Mouse (Mus musculus): ENCODE data around the gene Vdr. TPM values are rescaled to one million over a fixed set of nuclear protein-coding genes. Genes with fewer than 3 reads are reported as not detected.
A peak's percentile ranks its signal among the peaks of the same experiment; 100 is the strongest.

Gene Vdr
- polyA plus RNA-seq, 1 experiment from 2014 or later, result 0.15 TPM

DNA sequence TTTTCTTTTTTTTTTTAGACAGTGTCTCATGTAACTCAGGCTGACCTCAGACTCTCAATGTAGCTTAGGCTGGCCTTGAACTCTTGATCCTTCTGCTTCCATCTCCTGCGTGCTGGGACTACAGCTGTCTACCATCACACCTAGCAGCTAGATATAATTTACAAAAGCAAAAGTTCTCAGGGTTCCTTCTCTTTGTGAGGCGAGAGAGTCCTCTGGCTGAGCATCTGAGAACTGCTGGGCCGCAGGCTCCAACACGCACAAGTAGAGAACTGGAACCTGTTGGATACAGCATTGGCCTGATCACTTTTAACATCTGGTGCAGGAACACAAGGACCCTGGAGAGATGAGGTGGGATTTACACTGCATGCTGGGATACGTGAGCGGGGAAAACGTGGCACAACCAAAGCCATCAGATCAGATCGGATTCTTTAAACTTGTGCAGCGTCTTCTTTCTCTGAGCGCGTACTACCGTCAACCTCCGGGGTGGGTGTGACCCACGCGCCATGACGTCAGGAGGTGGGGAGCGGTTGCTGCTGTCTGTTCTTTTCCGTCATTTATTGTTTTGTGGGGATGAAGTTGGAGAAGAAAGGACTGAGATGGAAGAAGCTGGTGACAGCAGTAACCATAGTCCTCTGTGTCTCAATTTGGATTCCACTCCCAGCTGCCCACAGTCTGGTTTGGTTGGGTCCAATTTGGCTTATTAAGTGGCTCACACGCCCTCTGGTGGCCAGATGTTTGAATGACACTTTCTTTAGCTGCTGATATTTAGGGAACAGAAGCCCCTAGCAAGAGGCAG, 61.1 kb downstream of the Vdr start:
- Histone ChIP-seq H3K4me3 (peak overlapping the region; percentile 49), H3K9me3 (replicated peaks) (no peaks in the 10 kb centered on the region), H3K4me1 (peaks cover 9% of the 10 kb centered on the region), H3K36me3 (no peaks in the 10 kb centered on the region), H3K27me3 (ENCODE audit: low read depth, poor library complexity, severe bottlenecking) (no peaks in the 10 kb centered on the region), H3K27ac (0 out of 2 replicates have a peak overlapping the region, but pooled peaks have one; percentile 56)
- peak; percentile 86 for DNase-seq (ENCODE audit: low spot score)
- 7% methylated on average over 19 of the region's 19 CpGs for WGBS

DNA sequence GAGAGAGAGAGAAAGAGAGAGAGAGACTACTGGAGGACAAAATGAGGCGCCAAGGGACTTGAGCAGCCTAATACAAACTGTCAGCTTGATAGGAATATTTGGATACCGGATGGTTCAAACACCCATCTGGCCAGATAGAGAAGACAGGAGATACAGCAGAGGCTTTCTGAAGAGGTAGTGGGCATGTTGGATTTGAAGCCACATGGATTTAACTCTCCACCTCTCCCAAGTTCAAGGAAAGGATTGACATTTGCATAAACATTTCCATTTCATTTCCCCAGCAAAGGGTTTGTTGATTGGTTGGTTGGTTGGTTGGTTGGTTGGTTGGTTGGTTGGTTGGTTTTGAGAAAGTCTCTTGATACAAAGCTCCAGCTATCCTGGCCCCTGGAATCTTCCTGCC, 62.6 kb downstream of the Vdr start:
- H3K27ac ChIP-seq, result no peak overlapping the region
- H3K9me3 ChIP-seq (replicated peaks), result no peaks in the 10 kb centered on the region
- H3K27me3 ChIP-seq (ENCODE audit: low read depth, poor library complexity, severe bottlenecking), result no peaks in the 10 kb centered on the region
- H3K4me1 ChIP-seq, result peaks cover 19% of the 10 kb centered on the region
- no peak for DNase-seq (ENCODE audit: low spot score)
- no peak overlapping the region for H3K4me3 ChIP-seq
- H3K36me3 ChIP-seq, result no peaks in the 10 kb centered on the region
- 97% methylated on average over 2 of the region's 2 CpGs for WGBS

DNA sequence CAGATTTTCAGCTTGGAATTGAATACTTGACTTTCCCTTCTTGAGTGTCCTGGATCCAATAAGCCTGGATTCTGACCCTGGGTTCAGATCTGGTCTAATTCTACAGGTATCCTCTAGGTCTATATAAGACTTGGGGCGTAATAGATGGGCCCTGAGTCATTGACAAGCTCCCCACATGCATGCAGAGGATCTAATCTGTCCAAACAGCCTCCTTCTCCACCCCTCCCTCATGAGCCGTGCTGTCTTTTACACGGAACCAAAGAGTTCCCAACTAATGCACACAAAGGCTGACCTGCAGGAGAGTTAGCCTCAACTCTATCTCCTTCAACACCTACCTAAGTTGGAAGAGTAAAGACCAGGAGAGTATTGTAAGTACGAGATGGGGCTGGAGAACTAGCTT, 63.1 kb downstream of the Vdr start:
- Histone ChIP-seq H3K36me3 (no peaks in the 10 kb centered on the region), H3K4me1 (peaks cover 19% of the 10 kb centered on the region), H3K27ac (no peak overlapping the region), H3K9me3 (replicated peaks) (no peaks in the 10 kb centered on the region), H3K27me3 (ENCODE audit: low read depth, poor library complexity, severe bottlenecking) (no peaks in the 10 kb centered on the region), H3K4me3 (no peak overlapping the region)
- DNase-seq (ENCODE audit: low spot score), result no peak
- 89% methylated on average over 4 of the region's 4 CpGs for WGBS

DNA sequence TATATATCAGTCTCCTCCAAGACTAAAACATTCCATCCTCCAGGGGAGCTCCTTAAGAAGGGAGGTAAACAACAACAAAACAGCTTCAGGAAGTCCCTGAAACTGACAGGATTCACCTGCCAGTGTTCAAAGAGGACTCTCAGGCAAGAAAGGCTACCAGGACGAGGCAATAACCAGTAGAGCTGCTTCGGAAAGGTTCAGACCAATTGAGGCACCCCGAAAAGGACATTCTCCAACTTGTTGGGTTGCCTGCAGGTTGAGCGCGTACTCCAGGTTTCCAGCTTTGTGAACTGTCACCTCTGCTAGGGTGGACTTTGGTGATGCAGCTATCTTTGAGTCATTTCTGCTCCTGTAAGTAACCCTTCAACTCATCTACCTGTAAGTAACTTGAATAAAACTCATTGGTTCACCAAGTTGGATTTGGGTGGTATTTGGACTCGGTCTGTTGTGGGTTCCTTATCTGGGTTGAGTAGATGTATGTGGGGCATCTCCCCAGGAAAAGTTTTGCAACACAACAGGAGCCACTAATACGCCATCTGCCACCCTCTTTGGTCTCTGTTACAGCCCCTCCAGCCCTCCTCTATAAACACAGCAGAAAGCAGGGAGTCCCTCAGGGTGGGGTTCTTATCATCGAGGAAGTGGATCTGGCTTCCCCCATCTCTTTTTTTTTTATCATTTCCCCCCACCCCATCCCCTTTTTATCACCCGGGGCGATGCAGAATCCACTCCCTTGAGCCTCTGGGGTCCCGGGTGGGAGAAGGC, 64.1 kb downstream of the Vdr start:
- no peak overlapping the region for H3K27ac ChIP-seq
- no peaks in the 10 kb centered on the region for H3K27me3 ChIP-seq (ENCODE audit: low read depth, poor library complexity, severe bottlenecking)
- 91% methylated on average over 11 of the region's 11 CpGs for WGBS

DNA sequence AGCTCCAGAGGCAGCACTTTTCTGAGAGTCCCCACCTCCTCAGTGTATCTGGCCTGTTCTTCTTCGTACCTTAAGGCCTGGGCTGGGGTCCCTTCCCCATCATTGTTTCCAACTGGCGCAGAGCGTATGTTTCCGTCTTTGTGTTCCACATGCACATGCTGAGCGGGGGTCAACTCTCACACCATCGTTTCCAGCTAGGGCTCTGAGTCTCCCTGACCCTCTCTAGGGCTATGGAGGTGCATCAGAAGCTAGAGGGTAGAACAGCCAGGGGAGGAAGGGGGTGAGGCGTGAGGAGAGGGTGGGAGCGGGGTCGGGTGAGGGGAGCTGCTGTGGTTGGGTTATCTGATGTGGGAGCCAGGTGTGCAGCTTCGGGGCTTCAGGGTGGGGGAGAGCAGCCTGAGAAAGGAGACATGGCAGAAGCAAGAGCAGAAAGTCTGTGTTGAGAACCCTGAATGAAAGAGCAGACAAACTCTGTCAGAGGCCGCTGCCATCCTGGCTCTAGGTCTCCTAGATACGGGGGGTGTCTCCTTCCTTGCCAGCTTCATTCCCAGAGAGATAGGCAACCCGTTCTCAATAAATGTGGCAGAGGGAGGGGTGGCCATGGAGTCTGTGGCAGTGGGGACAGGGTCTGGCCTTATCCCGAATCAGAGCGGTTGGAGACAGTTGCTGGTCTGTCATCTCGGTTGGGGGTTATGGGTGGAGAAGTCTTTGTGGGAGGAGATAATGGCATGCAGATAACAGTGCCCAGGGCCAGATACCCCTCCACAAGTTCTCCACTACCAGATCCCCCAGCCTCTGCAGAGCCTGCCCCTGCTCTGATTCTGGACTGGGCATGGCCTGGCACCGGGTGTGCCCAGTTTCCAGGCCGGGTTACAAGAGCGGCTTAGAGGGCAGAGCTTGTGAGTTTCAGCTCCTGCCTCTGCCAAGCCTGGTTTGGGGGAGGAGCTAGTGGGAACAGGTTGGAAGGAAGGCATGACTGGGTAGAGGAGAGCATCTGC, 66.1 kb downstream of the Vdr start, which contains the start of gene Hdac7:
Hdac7 (minus strand) TSS at position 466 of the 998 bp plus-strand sequence.
- Histone ChIP-seq H3K4me3 (no peak within 1 kb of the TSS), H3K27me3 (ENCODE audit: low read depth, poor library complexity, severe bottlenecking) (no peaks in the 10 kb centered on the region), H3K36me3 (no peaks in the 10 kb centered on the region), H3K27ac (no peak within 1 kb of the TSS), H3K4me1 (peaks cover 31% of the 10 kb centered on the region), H3K9me3 (replicated peaks) (no peaks in the 10 kb centered on the region)
- 66% methylated on average over 19 of the region's 19 CpGs for WGBS
- no peak for DNase-seq (ENCODE audit: low spot score)

More for the DNA sequence above, 64.1 kb downstream of the Vdr start:
- no peaks in the 10 kb centered on the region for H3K36me3 ChIP-seq
- H3K4me1 ChIP-seq, result peaks cover 19% of the 10 kb centered on the region
- DNase-seq (ENCODE audit: low spot score), result no peak
- H3K9me3 ChIP-seq (replicated peaks), result no peaks in the 10 kb centered on the region
- no peak overlapping the region for H3K4me3 ChIP-seq

GRCm38 (mm10) chr15:97843247-97843651, 67.2 kb downstream of the Vdr start:
- 57% methylated on average over 7 of the region's 7 CpGs for WGBS
- H3K9me3 ChIP-seq (replicated peaks), result no peaks in the 10 kb centered on the region
- no peak overlapping the region for H3K27ac ChIP-seq
- no peaks in the 10 kb centered on the region for H3K27me3 ChIP-seq (ENCODE audit: low read depth, poor library complexity, severe bottlenecking)
- no peak overlapping the region for H3K4me3 ChIP-seq
- no peaks in the 10 kb centered on the region for H3K36me3 ChIP-seq
- no peak for DNase-seq (ENCODE audit: low spot score)
- H3K4me1 ChIP-seq, result peaks cover 40% of the 10 kb centered on the region

DNA sequence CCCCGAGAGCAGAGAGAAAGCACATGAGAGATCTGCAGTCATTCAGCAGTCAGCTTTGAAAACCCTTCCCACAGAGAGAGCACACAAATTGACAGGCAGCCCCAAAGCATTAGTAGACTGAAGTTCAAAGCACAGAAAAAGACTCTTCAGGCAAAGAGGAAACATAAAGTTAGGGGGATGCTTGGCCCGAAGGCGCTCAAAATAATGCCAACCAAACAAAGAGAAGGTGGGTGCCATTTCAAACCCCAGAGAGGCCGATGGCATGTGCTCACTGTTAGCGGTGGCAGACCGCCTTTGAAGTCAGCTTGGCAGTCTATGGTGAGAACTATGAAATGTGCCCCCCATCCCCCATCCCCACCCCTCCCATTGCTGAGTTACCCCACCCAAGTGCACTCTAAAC, 68.4 kb downstream of the Vdr start:
- no peak overlapping the region for H3K4me3 ChIP-seq
- DNase-seq (ENCODE audit: low spot score), result no peak
- no peak overlapping the region for H3K27ac ChIP-seq
- H3K4me1 ChIP-seq, result peaks cover 52% of the 10 kb centered on the region
- no peaks in the 10 kb centered on the region for H3K27me3 ChIP-seq (ENCODE audit: low read depth, poor library complexity, severe bottlenecking)
- WGBS, result 92% methylated on average over 6 of the region's 6 CpGs
- H3K9me3 ChIP-seq (replicated peaks), result no peaks in the 10 kb centered on the region
- no peaks in the 10 kb centered on the region for H3K36me3 ChIP-seq

DNA sequence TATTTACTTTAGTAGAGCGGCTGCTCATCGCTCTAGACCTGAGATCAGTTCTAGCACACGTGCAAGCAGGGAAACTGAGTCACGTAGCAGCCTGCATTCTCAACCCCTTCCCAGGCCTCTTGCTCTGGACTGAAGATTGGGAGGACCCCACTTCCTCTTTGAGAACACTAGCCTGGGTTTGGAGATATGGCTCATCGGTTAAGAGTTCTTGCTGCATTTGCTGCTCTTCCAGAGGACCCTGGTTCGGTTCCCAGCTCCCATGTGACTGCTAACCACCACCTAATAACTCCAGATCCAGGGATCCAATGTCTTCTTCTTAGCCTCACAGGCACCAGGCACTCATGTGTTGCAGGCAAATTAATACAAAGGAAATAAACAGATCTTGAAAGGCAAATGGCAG, 69.0 kb downstream of the Vdr start:
- no peak for DNase-seq (ENCODE audit: low spot score)
- Histone ChIP-seq H3K4me1 (peaks cover 59% of the 10 kb centered on the region), H3K4me3 (no peak overlapping the region), H3K9me3 (replicated peaks) (no peaks in the 10 kb centered on the region), H3K27ac (no peak overlapping the region), H3K27me3 (ENCODE audit: low read depth, poor library complexity, severe bottlenecking) (no peaks in the 10 kb centered on the region), H3K36me3 (no peaks in the 10 kb centered on the region)
- WGBS, result 96% methylated on average over 6 of the region's 6 CpGs

DNA sequence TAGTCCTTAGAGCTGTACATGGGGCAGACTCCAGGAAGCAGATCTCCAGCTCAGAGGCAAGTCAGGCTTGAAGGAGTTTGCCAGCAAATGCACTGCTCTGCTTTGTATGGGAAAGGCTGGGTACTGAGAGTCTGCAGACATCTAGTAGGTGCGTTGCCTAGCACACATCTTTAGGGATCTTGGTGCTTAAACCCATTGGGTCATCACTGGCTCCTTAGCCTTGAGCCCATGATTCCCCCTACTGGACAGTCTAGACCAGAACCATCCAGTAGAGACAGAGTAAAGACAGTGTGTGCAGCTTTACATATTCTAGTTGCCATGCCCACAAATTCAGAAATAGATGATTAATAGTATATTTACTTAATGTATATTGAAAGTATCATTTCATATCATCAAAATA, 69.6 kb downstream of the Vdr start:
- Histone ChIP-seq H3K9me3 (replicated peaks) (no peaks in the 10 kb centered on the region), H3K4me1 (peaks cover 63% of the 10 kb centered on the region), H3K27ac (peak overlapping the region; percentile 75), H3K27me3 (ENCODE audit: low read depth, poor library complexity, severe bottlenecking) (no peaks in the 10 kb centered on the region), H3K4me3 (no peak overlapping the region), H3K36me3 (no peaks in the 10 kb centered on the region)
- WGBS, result 90% methylated on average over 1 of the region's 1 CpGs
- no peak for DNase-seq (ENCODE audit: low spot score)

DNA sequence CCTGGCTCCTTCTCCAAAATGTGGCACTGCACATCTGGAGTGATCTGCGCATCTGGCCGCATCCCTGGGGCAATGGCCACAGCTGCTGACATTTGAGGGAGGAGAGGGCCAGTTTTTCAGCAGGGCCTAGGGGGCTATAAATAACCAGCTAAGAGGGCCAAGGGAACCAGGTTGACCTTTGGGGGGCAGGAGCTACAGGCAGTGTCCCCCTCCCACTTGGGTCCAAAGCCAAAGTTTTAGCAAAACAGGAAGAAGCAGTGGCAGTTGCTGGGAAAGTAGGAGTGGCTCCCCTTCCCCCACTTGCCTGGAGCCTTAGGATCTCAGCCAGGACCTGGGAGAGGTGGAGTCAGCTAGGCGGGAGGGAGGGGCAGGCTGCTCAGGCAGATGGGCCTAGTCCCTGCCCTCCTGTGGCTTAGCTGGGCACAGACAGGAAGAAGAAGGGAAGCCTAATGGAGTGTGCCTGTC, 70.4 kb downstream of the Vdr start:
- Histone ChIP-seq H3K27ac (peak overlapping the region; percentile 75), H3K4me3 (peak overlapping the region; percentile 7; the same call in 1 of the 2 replicates), H3K36me3 (no peaks in the 10 kb centered on the region), H3K27me3 (ENCODE audit: low read depth, poor library complexity, severe bottlenecking) (no peaks in the 10 kb centered on the region), H3K4me1 (peaks cover 63% of the 10 kb centered on the region), H3K9me3 (replicated peaks) (no peaks in the 10 kb centered on the region)
- DNase-seq (ENCODE audit: low spot score), result peak; percentile 56
- WGBS, result 13% methylated on average over 3 of the region's 3 CpGs

DNA sequence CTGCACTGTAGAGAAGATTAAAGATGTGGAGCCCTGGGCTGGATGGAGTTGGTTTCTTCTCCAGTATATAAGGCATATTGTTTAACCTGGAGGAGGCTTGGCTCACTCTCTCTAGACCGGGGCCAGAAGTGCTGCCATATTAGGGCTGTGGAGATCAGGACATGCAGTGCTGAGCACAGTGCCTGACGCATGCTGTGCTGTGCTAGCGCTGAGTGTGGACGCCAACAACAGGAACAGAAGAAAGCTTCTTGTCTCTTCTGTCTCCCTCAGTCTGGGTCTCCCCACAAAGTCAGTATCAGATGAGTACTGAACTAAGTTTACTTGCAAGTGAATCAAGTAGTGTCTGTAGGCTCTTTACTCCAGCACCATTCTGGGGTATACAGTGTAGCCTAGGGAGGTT, 71.0 kb downstream of the Vdr start:
- no peaks in the 10 kb centered on the region for H3K9me3 ChIP-seq (replicated peaks)
- DNase-seq (ENCODE audit: low spot score), result no peak
- H3K4me3 ChIP-seq, result no peak overlapping the region
- 75% methylated on average over 4 of the region's 4 CpGs for WGBS
- no peaks in the 10 kb centered on the region for H3K27me3 ChIP-seq (ENCODE audit: low read depth, poor library complexity, severe bottlenecking)
- peak overlapping the region; percentile 75 for H3K27ac ChIP-seq
- no peaks in the 10 kb centered on the region for H3K36me3 ChIP-seq
- peaks cover 61% of the 10 kb centered on the region for H3K4me1 ChIP-seq

DNA sequence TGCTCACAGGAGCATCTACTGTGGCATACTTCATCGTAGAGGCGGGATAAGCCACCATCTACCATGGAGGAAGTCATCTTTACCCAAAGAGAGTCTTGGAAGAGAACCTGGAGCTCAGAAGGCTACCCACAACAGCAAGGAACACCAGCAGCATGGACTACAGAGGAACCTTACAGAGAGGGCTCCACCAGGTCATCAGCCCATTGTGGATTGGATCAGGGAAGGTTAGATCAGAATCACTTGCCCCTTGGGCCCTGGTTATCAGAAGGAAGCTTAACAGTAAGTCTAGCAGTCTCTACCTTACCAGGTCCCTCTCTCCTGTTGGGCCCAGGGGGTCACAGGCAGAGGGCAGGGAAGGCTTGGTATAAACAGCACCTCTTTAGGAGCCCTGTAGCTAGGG, 71.4 kb downstream of the Vdr start:
- no peak for DNase-seq (ENCODE audit: low spot score)
- WGBS, result 100% methylated on average over 2 of the region's 2 CpGs

More for the DNA sequence above, 71.4 kb downstream of the Vdr start:
- no peak overlapping the region for H3K4me3 ChIP-seq
- H3K27me3 ChIP-seq (ENCODE audit: low read depth, poor library complexity, severe bottlenecking), result no peaks in the 10 kb centered on the region
- peak overlapping the region; percentile 19; the same call in 1 of the 2 replicates for H3K27ac ChIP-seq
- no peaks in the 10 kb centered on the region for H3K36me3 ChIP-seq
- peaks cover 57% of the 10 kb centered on the region for H3K4me1 ChIP-seq
- no peaks in the 10 kb centered on the region for H3K9me3 ChIP-seq (replicated peaks)

Measured in limb, embryonic 10.5 days (tissue).